8 mouse cellular contexts compared by ENCODE assay signal in the genomic region with DNA sequence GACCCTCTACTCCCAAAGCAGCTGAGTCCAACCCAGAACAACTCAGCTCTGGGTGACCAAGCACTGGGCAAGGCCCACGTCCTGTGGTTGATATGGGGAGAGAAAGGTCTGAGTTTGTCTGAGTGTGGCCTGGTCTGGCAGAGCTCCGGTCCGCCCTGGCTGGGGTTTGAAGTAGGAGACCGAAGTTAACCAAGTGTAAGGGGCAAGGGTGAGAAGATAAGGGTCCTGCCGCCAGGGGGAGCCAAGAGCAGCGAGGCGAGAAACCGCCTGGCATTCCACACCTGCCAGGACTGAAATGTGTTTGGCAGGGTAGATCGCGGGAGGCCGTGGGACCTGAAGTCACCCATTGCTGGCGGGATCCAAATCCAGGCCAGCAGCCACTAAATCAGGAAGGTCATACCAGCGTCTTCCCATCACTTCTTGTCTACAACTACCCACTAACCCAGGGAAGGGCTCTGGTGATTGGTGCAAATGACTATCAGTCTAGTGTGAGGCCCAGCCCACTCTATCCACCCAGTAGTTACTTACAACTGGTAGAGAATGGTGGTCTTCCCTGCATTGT. TPM values are rescaled to one million over a fixed set of nuclear protein-coding genes. Genes with fewer than 3 reads are reported as not detected.
A peak's percentile ranks its signal among the peaks of the same experiment; 100 is the strongest.
DNase-seq lines count a peak whose midpoint lies in the region; ATAC-seq and TF ChIP-seq lines count a peak whose summit lies in the region.

No protein-coding gene starts in this region.

- H3K9me3 ChIP-seq in intestine, embryonic 16.5 days (ENCODE audit: control insufficient read depth, low read length) = no peaks in the 10 kb centered on the region
- no peaks in the 10 kb centered on the region for H3K9me3 ChIP-seq in neural tube, embryonic 14.5 days (ENCODE audit: control insufficient read depth, low read length)

- TF ChIP-seq POLR2A in lung, adult 2 months (IDR thresholded peaks at IDR 0.05; ENCODE audit: borderline replicate concordance, extremely low read depth, low read depth, low read length) = no peak

- DNase-seq in 3T3-L1 (ENCODE audit: low read depth, low spot score) = peak; percentile 29
- DNase-seq in R1 (ENCODE audit: low read depth, low spot score) = peak; percentile 90
- DNase-seq in gastrocnemius, postnatal 4 days (ENCODE audit: low spot score in 2 of 2) = peak; percentile 53 to 75
- DNase-seq in lung, adult 2 months = peak; percentile 88
- peak; percentile 95 for DNase-seq in thymus, postnatal 25 days

- WGBS in intestine, embryonic 16.5 days = 8% methylated on average over 13 of the region's 13 CpGs
- WGBS in lung, adult 2 months = 8% methylated on average over 13 of the region's 13 CpGs
- 6% methylated on average over 13 of the region's 13 CpGs for WGBS in neural tube, embryonic 14.5 days

- H3K4me2 ChIP-seq in intestine, embryonic 16.5 days (ENCODE audit: low read depth, low read length) = peak overlapping the region; percentile 94
- H3K4me2 ChIP-seq in neural tube, embryonic 14.5 days (ENCODE audit: low read depth, low read length) = peak overlapping the region; percentile 71

- H3K4me3 ChIP-seq in intestine, embryonic 16.5 days (ENCODE audit: low read length) = peak overlapping the region; percentile 55
- peak overlapping the region; percentile 61 for H3K4me3 ChIP-seq in lung, adult 2 months (replicated peaks; ENCODE audit: extremely low read depth, low read depth, low read length)
- H3K4me3 ChIP-seq in neural tube, embryonic 14.5 days (ENCODE audit: low read depth, low read length) = peak overlapping the region; percentile 36

- H3K36me3 ChIP-seq in intestine, embryonic 16.5 days (ENCODE audit: control insufficient read depth, insufficient read depth, low read length) = no peaks in the 10 kb centered on the region
- no peaks in the 10 kb centered on the region for H3K36me3 ChIP-seq in neural tube, embryonic 14.5 days (ENCODE audit: control insufficient read depth, insufficient read depth, low read length)

- peak; percentile 68 for TF ChIP-seq CTCF in lung, adult 2 months (IDR thresholded peaks at IDR 0.05; ENCODE audit: insufficient read depth, low read length)

- H3K9ac ChIP-seq in intestine, embryonic 16.5 days (ENCODE audit: low read depth, low read length) = peak overlapping the region; percentile 65
- H3K9ac ChIP-seq in neural tube, embryonic 14.5 days (replicated peaks; ENCODE audit: low read depth, low read length) = 0 out of 2 replicates have a peak overlapping the region, but pooled peaks have one; percentile 28

- H3K27ac ChIP-seq in intestine, embryonic 16.5 days (ENCODE audit: low read length) = no peak overlapping the region
- no peak overlapping the region for H3K27ac ChIP-seq in neural tube, embryonic 14.5 days (ENCODE audit: low read depth, low read length)

- peak; percentile 67 for ATAC-seq in common myeloid progenitor, adult 5-6 weeks (replicated peaks; ENCODE audit: low read depth, poor library complexity, severe bottlenecking)
- ATAC-seq in intestine, embryonic 16.5 days = peak; percentile 57
- ATAC-seq in neural tube, embryonic 14.5 days (ENCODE audit: low read depth) = peak; percentile 45; the same call in 1 of the 2 replicates

- no peaks in the 10 kb centered on the region for H3K27me3 ChIP-seq in intestine, embryonic 16.5 days (replicated peaks; ENCODE audit: control insufficient read depth, insufficient read depth, low read length)
- 0 out of 2 replicates have a peak, but pooled peaks cover 2% of the 10 kb centered on the region for H3K27me3 ChIP-seq in neural tube, embryonic 14.5 days (ENCODE audit: control insufficient read depth, insufficient read depth, low read length)

- H3K4me1 ChIP-seq in intestine, embryonic 16.5 days (ENCODE audit: control insufficient read depth, insufficient read depth, low read length) = peaks cover 21% of the 10 kb centered on the region
- H3K4me1 ChIP-seq in lung, adult 2 months (ENCODE audit: control insufficient read depth, insufficient read depth, low read length) = peaks cover 2% of the 10 kb centered on the region
- H3K4me1 ChIP-seq in neural tube, embryonic 14.5 days (ENCODE audit: control insufficient read depth, insufficient read depth, low read length) = 0 out of 2 replicates have a peak, but pooled peaks cover 8% of the 10 kb centered on the region

RNA-seq across cellular contexts. Expression of a gene that starts 1.4 kb away (rescaled TPM):
- 1.2 and 2.2 TPM in 2 replicates for total RNA-seq in common myeloid progenitor, adult 5-6 weeks (2017)
- total RNA-seq in gastrocnemius, postnatal 4 days (2021) = 1 to 10 TPM; 1.5 to 1.9 TPM
- polyA plus RNA-seq in intestine, embryonic 16.5 days (2015; fragmentation: Nextera tagmentation; extraction: Ambion mirVana) = 9.0 and 9.9 TPM in 2 replicates
- polyA plus RNA-seq in lung, adult 2 months (2012; rRNA removed) = 2.7 and 5.1 TPM in 2 replicates
- 6.1 and 11.0 TPM in 2 replicates for polyA plus RNA-seq in neural tube, embryonic 14.5 days (2014; fragmentation: Nextera tagmentation; extraction: Ambion mirVana)

RNA-seq across cellular contexts. Expression of a gene that starts 8.4 kb away (rescaled TPM):
- total RNA-seq in common myeloid progenitor, adult 5-6 weeks (2017) = 1.2 and 3.3 TPM in 2 replicates
- total RNA-seq in gastrocnemius, postnatal 4 days (2021) = 1 to 10 TPM; 7.1 to 7.6 TPM
- polyA plus RNA-seq in intestine, embryonic 16.5 days (2015; fragmentation: Nextera tagmentation; extraction: Ambion mirVana) = 0.34 and 0.65 TPM in 2 replicates
- 18.5 and 20.9 TPM in 2 replicates for polyA plus RNA-seq in lung, adult 2 months (2012; rRNA removed)
- polyA plus RNA-seq in neural tube, embryonic 14.5 days (2014; fragmentation: Nextera tagmentation; extraction: Ambion mirVana) = 0.39 and 0.70 TPM in 2 replicates

RNA-seq across cellular contexts. Expression of a gene that starts 28.2 kb away (rescaled TPM):
- total RNA-seq in common myeloid progenitor, adult 5-6 weeks (2017) = not detected in 2 replicates
- total RNA-seq in gastrocnemius, postnatal 4 days (2021) = 100 to 1,000 TPM; 240 to 241 TPM
- 5.1 TPM in 2 replicates for polyA plus RNA-seq in intestine, embryonic 16.5 days (2015; fragmentation: Nextera tagmentation; extraction: Ambion mirVana)
- polyA plus RNA-seq in lung, adult 2 months (2012; rRNA removed) = 16.0 and 25.6 TPM in 2 replicates
- 32.4 and 37.1 TPM in 2 replicates for polyA plus RNA-seq in neural tube, embryonic 14.5 days (2014; fragmentation: Nextera tagmentation; extraction: Ambion mirVana)

RNA-seq across cellular contexts. Expression of a gene that starts 31.9 kb away (rescaled TPM):
- total RNA-seq in common myeloid progenitor, adult 5-6 weeks (2017) = 1,577 and 1,620 TPM in 2 replicates
- total RNA-seq in gastrocnemius, postnatal 4 days (2021) = 1,000 to 10,000 TPM; 1,153 to 1,224 TPM
- polyA plus RNA-seq in intestine, embryonic 16.5 days (2015; fragmentation: Nextera tagmentation; extraction: Ambion mirVana) = 990 and 1,058 TPM in 2 replicates
- 426 and 513 TPM in 2 replicates for polyA plus RNA-seq in lung, adult 2 months (2012; rRNA removed)
- 656 and 678 TPM in 2 replicates for polyA plus RNA-seq in neural tube, embryonic 14.5 days (2014; fragmentation: Nextera tagmentation; extraction: Ambion mirVana)

RNA-seq across cellular contexts. Expression of a gene that starts 58.6 kb away (rescaled TPM):
- not detected in 2 replicates for total RNA-seq in common myeloid progenitor, adult 5-6 weeks (2017)
- under 1 TPM; 0.54 to 0.60 TPM for total RNA-seq in gastrocnemius, postnatal 4 days (2021)
- polyA plus RNA-seq in intestine, embryonic 16.5 days (2015; fragmentation: Nextera tagmentation; extraction: Ambion mirVana) = 0.29 TPM in 2 replicates
- 0.88 and 1.2 TPM in 2 replicates for polyA plus RNA-seq in lung, adult 2 months (2012; rRNA removed)
- 16.0 and 18.1 TPM in 2 replicates for polyA plus RNA-seq in neural tube, embryonic 14.5 days (2014; fragmentation: Nextera tagmentation; extraction: Ambion mirVana)

Comparison
In these comparisons a context has a peak if more than half of its experiments do, and no peak if none do; other contexts are left out.
1. DNase-seq: peak in every context shown above with its lines; median percentile 95 in thymus, postnatal 25 days; 90 in R1; 88 in lung, adult 2 months; 64 in gastrocnemius, postnatal 4 days; 29 in 3T3-L1.
2. RNA of a gene that starts 8.4 kb away (polyA plus RNA-seq): 18.5 to 20.9 TPM in lung, adult 2 months; 0.39 to 0.70 TPM in neural tube, embryonic 14.5 days and 0.34 to 0.65 TPM in intestine, embryonic 16.5 days; every median in the first group is over 10 times any median in the second.
3. Peak in every context shown above with its lines, with median percentiles within 50 percentile points of each other: ATAC-seq and H3K4me3 ChIP-seq.